8 mouse cellular contexts compared by ENCODE assay signal in the genomic region with DNA sequence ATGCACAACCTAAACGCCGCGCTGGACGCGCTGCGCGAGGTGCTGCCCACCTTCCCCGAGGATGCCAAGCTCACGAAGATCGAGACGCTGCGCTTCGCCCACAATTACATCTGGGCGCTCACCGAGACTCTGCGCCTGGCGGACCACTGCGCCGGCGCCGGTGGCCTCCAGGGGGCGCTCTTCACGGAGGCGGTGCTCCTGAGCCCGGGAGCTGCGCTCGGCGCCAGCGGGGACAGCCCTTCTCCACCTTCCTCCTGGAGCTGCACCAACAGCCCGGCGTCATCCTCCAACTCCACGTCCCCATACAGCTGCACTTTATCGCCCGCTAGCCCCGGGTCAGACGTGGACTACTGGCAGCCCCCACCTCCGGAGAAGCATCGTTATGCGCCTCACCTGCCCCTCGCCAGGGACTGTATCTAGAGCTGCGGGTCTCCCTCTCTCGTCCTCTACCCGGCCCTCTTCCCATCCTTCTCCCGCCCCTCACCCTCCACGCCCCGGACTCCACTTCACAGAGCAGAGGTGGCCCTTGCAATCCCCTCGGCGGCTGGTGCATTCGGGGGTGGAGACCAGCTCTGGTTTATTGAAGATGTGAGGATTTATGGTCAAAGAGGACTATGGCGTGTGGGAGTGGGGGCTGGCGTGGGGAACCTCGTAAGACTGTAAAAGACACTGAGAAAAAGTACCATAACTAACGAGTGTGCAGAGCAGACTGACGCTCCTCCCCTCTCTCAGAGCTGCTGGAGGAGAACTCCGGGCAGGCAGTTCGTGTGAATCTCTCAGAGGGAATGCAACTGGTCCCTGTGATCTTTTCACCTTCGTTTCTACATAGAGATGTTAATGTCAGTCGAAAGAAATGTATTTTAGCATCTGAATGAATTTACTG. TPM values are rescaled to one million over a fixed set of nuclear protein-coding genes. Genes with fewer than 3 reads are reported as not detected.
A peak's percentile ranks its signal among the peaks of the same experiment; 100 is the strongest.
DNase-seq lines count a peak whose midpoint lies in the region; ATAC-seq and TF ChIP-seq lines count a peak whose summit lies in the region.

No protein-coding gene starts in this region.

- H3K27me3 ChIP-seq in limb, embryonic 14.5 days (ENCODE audit: control insufficient read depth, insufficient read depth, low read length): peaks cover 96% of the 10 kb centered on the region
- peaks cover 46% of the 10 kb centered on the region for H3K27me3 ChIP-seq in midbrain, embryonic 15.5 days (replicated peaks)

- peaks cover 21% of the 10 kb centered on the region for H3K4me1 ChIP-seq in limb, embryonic 14.5 days (ENCODE audit: control insufficient read depth, insufficient read depth, low read length)
- H3K4me1 ChIP-seq in midbrain, embryonic 15.5 days: peaks cover 41% of the 10 kb centered on the region

- 0 out of 2 replicates have a peak overlapping the region, but pooled peaks have one; percentile 25 for H3K9ac ChIP-seq in limb, embryonic 14.5 days (ENCODE audit: low read depth, low read length, severe bottlenecking)
- H3K9ac ChIP-seq in midbrain, embryonic 15.5 days: peak overlapping the region; percentile 55

- WGBS in limb, embryonic 14.5 days: under 1% methylated on average over 38 of the region's 58 CpGs
- WGBS in midbrain, embryonic 15.5 days: under 1% methylated on average over 58 of the region's 58 CpGs

- H3K36me3 ChIP-seq in limb, embryonic 14.5 days (ENCODE audit: control insufficient read depth, insufficient read depth, low read length): no peaks in the 10 kb centered on the region
- H3K36me3 ChIP-seq in midbrain, embryonic 15.5 days (replicated peaks): no peaks in the 10 kb centered on the region

- H3K4me2 ChIP-seq in limb, embryonic 14.5 days (replicated peaks; ENCODE audit: low read depth, low read length, severe bottlenecking): peak overlapping the region; percentile 66
- H3K4me2 ChIP-seq in midbrain, embryonic 15.5 days: peak overlapping the region; percentile 94

- TF ChIP-seq POLR2A in limb, embryonic 14.5 days (IDR thresholded peaks at IDR 0.05; ENCODE audit: borderline replicate concordance, extremely low read depth, insufficient read depth, insufficient read length): no peak

- H3K4me3 ChIP-seq in limb, embryonic 14.5 days (replicated peaks; ENCODE audit: low read length): peak overlapping the region; percentile 40
- H3K4me3 ChIP-seq in midbrain, embryonic 15.5 days: peak overlapping the region; percentile 59

- peak; percentile 80 for ATAC-seq in limb, embryonic 14.5 days (ENCODE audit: low FRiP score, low read depth)
- ATAC-seq in midbrain, embryonic 15.5 days (replicated peaks): peak; percentile 82

- DNase-seq in ovary, adult 18-20 months (ENCODE audit: low spot score): peak; percentile 26
- no peak for DNase-seq in ovary, postnatal 10 days (ENCODE audit: low spot score)
- peak; percentile 89 for DNase-seq in embryo, embryonic 11 days
- DNase-seq in gastrocnemius, postnatal 4 days (ENCODE audit: low spot score in 2 of 2): peak; percentile 63 to 73
- peak; percentile 76 for DNase-seq in kidney, adult 18-20 months
- peak; percentile 68 for DNase-seq in limb, embryonic 14.5 days (ENCODE audit: low spot score)
- peak; percentile 63 to 83 for DNase-seq in spleen, postnatal 10 days (ENCODE audit: low spot score in 2 of 2)

- no peak overlapping the region for H3K27ac ChIP-seq in limb, embryonic 14.5 days (replicated peaks; ENCODE audit: low read depth, low read length)
- H3K27ac ChIP-seq in midbrain, embryonic 15.5 days: peak overlapping the region; percentile 78

- no peaks in the 10 kb centered on the region for H3K9me3 ChIP-seq in limb, embryonic 14.5 days (ENCODE audit: control insufficient read depth, low read length)
- H3K9me3 ChIP-seq in midbrain, embryonic 15.5 days: no peaks in the 10 kb centered on the region

RNA-seq across cellular contexts. Expression of gene Neurog2, which starts 1.4 kb away (rescaled TPM):
- total RNA-seq in gastrocnemius, postnatal 4 days (2021): not detected
- 0.15 and 0.80 TPM in 2 replicates for polyA plus RNA-seq in limb, embryonic 14.5 days (2012; rRNA removed)
- polyA plus RNA-seq in limb, embryonic 14.5 days (2014; fragmentation: Nextera tagmentation; extraction: Ambion mirVana): not detected in 2 replicates
- polyA plus RNA-seq in midbrain, embryonic 15.5 days (2015; fragmentation: Nextera tagmentation; extraction: Ambion mirVana): 15.1 and 16.5 TPM in 2 replicates
